Mouse (Mus musculus): ENCODE measurements around the gene Arhgef6.
A peak's percentile ranks its signal among the peaks of the same experiment; 100 is the strongest.

The Arhgef6 gene

DNA sequence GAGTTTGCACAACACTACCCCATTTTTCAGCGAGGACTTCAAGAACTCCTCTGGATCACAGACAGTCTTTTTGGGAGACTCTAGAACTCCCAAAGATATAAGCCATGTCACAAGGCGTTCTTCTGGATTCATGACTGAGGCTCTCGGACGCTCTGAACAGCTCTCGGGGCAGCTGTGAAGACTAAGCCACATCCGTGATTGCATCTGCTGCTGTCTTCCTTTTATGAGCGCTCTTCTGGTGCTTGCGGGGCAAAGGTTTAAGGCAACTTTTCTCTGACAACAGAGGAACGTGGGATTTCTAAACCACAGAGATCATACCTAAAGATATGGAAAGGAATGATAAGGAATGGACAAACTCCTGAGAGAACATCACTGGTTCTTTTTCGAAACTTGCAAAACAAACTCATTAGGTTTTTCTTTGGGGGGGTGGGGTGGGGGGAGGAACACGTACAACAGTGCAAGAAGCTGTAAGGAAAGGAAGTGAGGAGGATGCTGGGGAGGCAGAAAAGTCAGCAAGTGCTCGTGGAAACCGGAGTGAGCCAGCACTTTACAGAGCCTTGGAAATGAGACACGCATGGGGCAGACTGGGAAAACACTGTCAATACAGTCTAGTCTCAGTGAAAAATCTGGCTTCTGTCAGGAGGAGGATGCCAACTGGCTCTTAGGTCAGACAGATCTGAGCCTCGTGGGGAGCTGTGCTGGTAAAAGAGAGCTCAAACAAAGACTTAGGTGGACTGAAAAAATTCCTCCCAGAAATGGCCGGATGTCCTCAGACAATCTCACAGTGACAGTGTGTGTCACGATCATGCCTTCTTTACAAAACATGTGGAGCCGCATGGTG, at the start of gene Arhgef6:
Arhgef6 (minus strand) TSS at position 359 of the 841 bp plus-strand sequence.
- no peak for DNase-seq (ENCODE audit: low spot score)

DNA sequence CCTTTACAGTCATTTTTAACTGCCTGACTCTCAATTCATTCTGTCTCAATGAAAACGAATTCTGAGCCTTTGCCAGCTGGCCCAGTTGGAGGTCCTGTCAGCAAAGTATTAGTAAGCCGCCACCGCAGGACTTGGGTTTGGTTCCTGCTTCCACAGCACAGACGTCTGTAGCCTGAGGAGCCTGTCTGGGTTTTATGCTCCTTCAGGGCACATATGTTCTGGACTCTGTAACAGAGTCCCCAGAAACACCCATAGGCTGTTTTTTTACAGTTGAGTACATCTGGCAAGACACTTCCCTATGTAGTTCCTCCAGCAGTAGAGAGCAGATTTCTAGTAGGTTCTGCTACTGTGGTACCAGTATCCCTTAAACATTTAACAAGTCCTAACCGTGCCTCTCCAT, 42.4 kb upstream of the Arhgef6 start:
- DNase-seq (ENCODE audit: low spot score) = no peak

DNA sequence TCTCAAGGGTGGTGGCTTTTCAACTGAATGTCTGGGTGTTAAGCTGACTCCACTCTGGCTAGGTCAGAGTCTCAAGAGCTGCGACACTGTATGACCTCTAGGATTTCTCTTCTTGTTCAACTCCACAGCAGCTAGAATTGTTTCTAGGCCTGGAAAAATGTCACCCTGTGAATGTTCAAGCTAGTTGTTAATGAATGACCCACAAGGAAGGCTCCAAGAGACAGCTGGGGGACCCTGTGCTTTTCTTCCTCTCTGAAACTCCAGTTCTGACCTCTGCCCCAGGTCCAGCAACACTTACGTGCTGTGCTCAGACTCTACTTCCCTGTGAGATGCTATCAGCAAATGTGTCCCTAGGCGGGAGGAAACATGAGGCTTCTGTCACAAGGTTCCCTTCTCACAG, 40.0 kb upstream of the Arhgef6 start:
- DNase-seq (ENCODE audit: low spot score) = no peak

DNA sequence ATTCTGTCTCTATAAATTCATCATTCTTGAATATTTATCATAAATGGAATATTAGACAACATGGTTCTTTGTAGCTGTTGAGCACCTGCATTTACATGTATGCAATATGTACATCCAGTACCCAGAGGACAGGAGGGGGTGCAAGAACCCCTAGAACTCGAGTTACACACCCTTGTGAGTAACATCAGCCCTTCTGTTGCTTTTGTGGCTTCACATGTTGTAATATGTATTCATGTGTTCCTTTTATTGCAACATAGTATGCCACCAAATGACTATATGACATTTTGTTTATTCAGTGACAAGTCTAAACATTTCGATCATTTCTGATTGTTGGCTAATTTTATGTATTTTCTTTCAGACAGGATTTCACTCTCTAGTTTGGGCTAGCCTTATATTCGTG, 38.6 kb upstream of the Arhgef6 start:
- no peak for DNase-seq (ENCODE audit: low spot score)

DNA sequence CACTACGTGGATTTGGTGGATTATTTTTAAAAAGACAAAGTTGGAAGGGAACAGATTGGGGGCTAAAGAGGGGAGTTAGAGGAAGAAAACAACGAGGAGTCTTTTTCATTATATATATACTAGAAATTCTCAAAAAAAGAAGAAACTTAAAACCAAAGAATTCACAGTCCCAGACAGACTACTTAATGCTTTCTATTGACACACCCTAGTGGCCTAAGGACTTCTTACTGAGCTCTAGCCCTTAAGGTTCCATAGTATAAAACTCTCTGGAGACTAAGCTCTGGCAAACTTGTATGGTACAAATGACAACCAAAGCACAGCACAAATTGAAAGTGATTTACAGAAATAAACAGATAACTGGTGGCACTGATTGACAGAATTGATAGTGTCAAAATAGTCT, 35.5 kb upstream of the Arhgef6 start:
- DNase-seq (ENCODE audit: low spot score) = no peak

DNA sequence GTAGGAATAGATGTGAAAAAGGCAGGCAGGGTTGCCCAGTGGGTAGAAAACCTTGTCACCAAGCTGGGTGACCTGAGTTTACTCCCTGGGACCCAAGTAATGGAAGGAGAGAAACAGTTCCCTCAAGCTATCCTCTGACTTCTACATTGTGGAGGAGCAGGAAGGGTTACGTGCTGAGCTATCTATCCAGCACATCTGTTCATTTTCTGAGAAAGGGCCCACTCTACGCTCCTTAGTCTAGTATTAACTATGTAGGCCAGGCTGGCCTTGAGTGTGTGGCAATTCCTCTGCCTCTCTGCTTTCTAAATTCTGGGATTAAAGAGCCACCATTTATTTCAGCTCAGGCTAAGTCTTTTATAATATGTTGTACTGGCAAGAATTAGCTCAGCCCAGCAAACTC, 35.0 kb upstream of the Arhgef6 start:
- DNase-seq (ENCODE audit: low spot score) = no peak

DNA sequence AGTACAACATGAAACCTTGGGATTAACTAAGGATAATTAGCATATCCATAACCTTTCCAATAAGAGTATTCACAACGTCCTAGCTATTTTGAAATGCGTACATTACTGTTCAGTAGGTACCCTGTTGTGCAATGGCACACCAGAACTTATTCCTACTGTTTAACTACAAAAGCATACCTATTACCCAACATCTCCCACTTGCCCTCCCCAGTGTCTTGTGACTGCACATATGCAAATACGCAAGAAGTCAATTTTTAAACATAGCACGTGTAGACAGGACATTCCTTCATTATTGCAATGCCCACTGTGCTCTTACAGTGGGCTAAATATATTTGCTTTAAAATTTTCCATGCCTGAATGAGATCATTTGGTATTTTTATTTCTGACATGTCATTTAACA, 34.4 kb upstream of the Arhgef6 start:
- DNase-seq (ENCODE audit: low spot score) = no peak

DNA sequence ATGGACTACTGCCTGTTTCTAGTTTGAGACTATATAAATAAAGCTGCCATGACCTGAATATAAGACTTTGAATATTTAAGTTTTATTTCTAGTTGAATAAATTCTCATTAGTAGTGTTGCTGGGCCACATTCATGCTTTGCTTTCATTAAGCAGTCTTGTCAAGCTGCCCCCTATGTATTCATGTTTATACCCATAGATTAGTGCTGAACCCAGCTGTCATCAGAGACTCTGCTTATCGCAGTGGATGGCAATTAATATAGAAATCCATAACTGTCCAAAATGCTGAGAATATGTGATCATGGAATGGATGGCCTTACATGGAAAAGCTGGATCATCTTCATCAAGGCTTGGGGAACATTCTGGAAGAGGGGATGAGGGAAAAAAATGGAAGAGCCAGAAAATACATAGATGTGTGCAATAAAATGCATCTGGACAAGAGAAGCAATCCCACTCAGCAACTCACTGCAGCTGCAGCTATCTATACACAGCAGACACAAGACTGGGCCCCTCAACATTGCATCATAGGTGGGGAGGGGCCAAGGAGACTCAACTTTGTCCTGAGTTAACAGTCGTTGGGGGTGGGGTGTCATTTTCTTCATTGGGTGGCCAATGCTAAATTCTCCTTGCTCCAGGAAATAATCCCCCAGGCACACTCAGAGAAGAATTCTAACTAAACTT, 26.5 kb upstream of the Arhgef6 start:
- DNase-seq (ENCODE audit: low spot score) = no peak

DNA sequence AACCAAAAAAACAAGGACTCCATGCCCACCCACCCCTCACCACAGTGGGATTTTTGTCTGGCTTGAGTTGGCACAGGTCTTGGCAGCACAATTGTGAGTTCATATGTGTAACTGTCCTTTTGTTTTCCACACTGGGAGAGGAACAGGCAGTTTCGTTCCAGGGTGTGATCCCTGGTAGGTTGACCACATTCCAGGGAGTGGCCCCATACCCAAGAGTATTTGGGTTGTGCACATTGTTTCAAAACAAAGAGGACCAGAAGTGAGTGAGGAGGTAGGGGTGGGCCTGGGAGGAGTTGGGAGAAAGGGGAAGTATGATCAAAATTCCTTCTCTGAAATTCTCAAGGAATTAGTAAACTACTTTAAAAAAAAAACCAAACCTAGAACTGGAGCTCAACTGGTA, 20.8 kb upstream of the Arhgef6 start:
- no peak for DNase-seq (ENCODE audit: low spot score)

DNA sequence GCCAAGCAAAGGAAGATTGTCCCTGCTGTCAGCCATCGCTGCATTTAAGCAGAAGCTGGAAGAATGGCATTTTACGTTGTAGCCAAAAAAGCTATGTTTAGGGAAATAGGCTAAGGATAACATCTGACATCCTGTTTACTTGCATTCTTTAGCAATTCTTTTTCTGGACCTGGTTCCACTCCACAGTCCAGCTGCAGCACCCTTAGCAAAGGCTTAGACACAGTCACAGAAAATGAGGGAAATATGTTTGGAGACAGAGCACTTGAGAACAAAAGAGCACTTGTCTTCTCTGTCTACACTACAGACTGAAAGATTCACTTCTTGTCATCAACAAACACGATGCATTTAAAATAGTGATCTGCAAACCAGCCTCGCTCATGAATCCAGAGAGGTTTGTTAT, 691 bp upstream of the Arhgef6 start:
- DNase-seq (ENCODE audit: low spot score) = no peak

DNA sequence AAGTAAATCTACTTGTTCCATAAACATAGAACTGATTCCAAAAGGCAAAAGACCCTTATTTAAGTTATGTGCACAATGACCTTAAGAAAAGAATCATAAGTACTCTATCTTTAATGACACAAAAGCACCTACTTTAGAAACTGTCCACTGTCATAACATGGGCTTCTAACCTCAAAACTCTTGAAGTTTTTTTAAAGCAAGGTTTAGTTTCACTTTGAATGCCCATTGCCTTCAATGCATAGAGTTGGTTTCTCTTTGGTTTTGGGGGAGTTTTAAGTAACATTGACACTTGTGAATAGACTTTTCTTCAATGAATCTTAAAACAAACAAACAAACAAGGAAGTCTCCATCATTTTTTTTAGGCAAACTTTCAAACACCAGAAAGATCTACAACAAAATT, 947 bp downstream of the Arhgef6 start:
- DNase-seq (ENCODE audit: low spot score) = no peak

DNA sequence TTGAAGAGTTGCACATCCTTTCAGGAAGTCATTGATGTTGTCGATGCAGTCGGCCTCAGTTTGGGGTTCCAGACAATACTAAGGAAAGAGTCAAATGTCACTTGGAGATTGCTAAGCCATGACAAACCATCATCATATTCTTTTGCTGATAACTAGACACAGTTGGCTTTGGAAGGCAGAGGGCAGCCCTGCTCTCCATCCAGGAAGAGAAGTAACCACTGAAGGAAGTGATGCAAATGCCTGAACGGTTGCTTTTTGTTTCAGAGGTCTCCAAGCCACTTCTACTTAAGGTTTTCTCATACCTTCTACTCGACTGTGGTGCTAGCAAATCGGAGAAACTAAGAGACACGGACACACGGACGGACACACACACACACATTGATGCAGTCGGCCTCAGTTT, 1.6 kb downstream of the Arhgef6 start:
- no peak for DNase-seq (ENCODE audit: low spot score)

DNA sequence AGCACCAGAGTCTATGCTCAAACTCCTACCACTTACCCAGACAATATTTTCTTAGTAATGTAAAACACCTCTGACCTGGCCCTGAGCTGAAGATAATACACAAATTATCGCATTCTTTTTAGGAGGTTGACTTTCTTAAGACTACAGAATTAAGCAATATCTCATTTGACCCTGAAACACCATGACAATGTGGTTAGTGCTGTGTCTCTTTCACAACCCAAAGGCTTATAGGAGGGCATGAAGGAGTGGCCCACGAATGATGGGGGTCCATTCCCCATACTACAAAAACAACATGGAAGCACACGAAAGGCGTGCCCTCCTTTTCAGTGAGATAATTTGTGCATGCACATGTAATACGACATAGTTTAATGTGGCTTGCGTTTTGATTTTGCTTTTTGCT, 3.2 kb downstream of the Arhgef6 start:
- no peak for DNase-seq (ENCODE audit: low spot score)

DNA sequence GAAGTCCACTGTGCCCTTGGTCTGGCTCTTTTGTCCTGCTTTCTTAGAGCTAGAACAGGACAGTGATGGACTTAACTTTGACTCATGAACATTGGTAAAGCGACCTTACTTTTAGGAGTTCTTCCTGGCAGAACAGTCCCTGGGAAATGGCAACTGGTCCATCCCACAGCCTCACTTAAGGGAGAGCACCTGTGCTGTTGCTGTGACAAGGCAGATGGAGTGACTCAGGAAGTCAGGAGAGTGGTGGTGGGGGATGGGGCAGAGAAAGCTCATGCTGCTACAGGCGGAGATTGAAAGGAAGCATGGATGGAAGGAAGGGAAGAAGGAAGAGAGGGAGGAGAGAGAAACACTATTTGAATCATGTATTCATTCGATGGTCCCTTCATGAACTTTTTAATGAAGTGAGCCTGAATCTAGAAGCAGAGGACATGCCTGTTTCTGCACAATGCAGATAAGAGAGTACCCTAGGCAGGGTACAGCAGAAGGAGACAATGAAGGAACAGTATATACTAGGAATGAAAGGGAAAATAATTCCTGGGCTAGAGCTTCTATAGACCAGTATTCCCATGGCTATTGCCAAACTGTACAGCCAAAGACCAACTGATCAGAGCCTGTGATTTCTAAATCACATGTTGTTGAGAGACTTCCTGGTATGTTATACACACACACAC, 10.7 kb downstream of the Arhgef6 start:
- no peak for DNase-seq (ENCODE audit: low spot score)

DNA sequence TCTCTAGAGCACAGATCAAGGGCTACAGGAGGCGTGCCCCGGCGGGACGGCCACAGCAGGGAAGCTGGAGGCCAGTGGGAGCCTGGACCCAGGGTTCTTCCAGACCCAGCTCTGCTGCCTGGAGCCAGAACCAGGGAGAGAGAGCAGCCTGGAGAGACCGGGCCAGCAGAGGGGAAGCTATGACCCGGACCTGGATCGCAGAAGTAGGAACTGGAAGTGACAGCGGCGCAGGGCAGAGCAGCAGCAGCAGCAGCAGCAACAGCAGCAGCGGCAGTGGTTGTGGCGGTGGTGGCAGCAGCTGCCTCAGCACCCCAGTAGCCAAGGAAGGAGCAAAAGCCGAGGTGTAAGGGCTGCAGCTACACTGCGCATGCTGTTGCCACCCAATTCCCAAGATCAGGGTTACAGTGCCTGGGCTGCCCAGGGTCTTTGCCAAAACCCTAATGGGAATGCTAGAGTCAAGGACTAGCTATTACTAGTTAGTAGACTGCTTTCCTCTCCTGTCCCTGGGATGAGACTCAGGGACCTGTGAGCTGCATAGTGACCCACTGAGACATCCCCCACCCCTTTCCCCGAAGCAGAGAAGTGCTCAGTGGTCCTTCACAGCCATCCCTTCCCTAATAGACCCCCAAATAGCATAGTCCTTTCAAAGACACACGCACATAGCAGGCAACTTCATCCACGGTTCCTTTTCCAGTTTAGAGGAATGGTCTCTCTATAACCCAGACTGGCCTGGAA, 11.9 kb downstream of the Arhgef6 start:
- DNase-seq (ENCODE audit: low spot score) = peak; percentile 13

DNA sequence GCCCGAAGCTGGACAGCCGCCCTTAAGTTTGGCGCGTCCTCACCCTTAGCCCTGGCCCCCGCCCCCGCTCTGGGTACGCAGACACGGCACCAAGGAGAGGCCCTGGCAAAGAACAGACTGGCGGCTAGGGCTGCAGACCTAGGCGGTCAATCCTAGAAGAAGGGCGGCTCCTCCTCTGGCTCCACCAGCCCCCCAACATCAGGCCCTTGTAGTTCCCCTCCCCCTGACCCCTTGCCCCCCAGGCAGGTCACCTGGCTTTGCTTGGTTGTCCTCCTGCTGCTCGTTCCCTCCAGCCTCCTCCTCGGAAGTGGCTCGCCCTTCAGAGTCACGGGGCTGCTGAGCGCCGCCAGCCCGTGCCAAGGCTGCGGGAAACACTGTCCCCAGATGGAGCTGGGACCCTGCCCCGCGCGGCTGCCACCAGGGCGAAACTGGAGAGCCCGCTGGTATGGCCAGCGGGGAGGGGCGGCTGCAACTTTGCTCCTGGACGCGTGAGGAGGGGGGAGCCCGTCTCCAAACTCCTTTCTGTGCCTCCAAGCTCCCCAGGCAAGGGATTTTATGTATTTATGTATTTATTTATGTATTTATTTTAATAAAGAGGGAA, 12.6 kb downstream of the Arhgef6 start:
- DNase-seq (ENCODE audit: low spot score) = peak; percentile 2

DNA sequence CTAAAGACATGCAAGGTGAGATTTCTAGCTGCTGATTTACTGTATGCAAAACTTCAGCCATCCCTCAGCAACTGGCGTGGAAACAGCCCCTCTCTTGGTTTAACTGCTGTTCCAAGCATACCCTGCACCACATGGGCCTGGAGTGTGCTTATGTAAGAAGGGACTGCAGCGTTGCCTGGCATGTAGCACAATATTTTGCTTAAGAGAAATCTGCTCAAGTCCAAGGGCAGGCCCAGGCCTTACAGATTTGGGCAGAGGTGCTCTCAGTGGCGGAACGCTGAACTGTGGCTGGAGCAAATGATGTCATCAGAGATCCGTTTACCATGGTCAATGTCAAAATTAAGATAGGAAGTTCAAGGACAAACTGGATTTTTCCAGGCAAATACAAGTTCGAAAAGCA, 13.6 kb downstream of the Arhgef6 start:
- DNase-seq (ENCODE audit: low spot score) = no peak

DNA sequence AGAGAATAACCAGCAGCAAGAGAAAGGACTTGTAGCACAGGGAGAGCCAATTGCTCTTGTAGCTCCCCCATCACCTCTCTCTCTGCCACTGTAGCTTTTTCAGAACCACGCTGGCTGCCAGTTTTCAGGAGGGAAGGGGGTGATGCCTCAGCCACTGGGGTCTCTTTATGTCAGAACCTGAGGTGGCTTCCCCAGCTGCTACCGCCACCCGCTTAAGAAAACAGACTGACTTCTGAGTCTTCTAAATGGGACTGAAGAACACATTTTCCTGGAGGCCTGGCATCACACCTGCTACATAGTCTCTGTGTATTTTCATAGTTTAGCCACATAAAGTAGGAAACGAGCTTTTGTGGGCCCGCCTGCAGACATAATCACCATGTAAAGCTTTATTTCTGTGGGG, 26.5 kb downstream of the Arhgef6 start:
- no peak for DNase-seq (ENCODE audit: low spot score)

DNA sequence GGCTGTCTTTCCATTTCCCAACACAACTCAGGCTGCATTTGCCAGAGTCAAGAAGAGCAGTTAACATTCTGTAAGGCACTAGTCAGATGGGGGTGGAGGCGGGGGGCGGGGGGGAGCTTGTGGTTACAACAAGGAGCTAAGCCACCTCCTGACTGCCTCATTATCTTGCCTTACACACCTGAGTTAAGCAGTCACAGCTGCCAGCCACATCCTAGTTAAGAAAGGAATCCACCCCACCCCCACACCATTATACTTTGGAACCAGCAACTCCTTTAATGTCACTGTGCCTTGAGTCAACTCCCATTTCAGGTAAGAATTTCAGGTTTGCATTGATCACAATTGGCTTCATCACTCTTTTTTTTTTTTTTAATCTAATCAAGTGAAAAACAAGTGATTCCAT, 28.5 kb downstream of the Arhgef6 start:
- DNase-seq (ENCODE audit: low spot score) = no peak

DNA sequence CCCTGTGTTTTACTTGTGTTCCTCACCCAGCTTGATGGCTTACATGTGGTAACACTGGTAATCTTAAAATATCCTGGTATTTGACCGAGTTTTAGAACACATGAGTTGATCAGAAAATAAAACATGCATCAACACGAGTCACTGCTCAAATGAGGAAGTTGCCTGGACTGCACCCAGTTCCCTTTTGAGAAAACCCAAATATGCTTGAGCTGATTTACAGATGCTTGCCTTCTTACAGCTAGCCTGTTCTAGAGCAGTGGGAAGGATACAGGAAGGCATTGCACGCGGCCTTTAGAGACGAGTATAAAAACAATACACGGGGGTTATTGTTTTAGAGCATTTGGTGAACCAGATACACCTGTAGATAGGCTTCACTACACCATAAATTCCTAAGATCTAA, 31.8 kb downstream of the Arhgef6 start:
- DNase-seq (ENCODE audit: low spot score) = no peak

DNA sequence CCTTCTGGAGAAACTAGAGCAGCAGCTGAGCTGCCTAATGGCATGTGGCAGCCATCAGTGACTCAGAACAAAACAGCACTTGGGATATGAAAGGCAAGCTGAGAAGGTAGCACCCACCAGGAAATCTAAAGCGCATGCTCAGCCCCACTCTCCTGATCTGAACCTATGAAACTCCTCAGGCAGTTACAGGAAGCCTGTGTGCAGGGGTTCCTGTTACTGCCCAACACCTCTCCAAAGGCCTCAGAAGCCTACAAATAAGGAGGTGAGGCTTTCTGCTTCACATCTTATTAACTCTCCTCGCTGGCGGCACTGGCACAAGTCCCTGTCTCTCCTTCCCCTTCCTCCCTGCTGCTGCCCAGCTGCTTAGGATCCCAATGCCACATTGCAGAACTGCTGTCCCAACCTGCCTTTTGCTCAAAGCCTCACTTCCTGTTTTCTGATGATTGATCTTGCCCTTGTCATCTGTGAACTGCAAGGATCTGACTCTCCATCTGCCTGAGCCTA, 33.7 kb downstream of the Arhgef6 start:
- DNase-seq (ENCODE audit: low spot score) = no peak
